In genomic region chr10:80899074-80899473, GRCm38 (mm10) we compare ENCODE assay signal across 9 mouse cellular contexts. TPM values are rescaled to one million over a fixed set of nuclear protein-coding genes. Genes with fewer than 3 reads are reported as not detected.
DNase-seq lines count a peak whose midpoint lies in the region; ATAC-seq and TF ChIP-seq lines count a peak whose summit lies in the region.
"Had no signal": no experiment of that assay in that cellular context is flagged by ENCODE, and none has a peak within 500 bp of the region (broad histone marks: within the 10 kb centered on the region; RNA-seq: fewer than 3 reads in every experiment).

No protein-coding gene starts in this region.

- no peak overlapping the region for H3K27ac ChIP-seq in lung, embryonic 14.5 days (ENCODE audit: low read depth)
- H3K27ac ChIP-seq in embryonic fibroblast, embryonic 13.5 days (ENCODE audit: insufficient read depth, low read length) = no peak overlapping the region
- H3K27ac ChIP-seq in limb, embryonic 10.5 days = no peak overlapping the region
- no peak overlapping the region for H3K27ac ChIP-seq in neural tube, embryonic 14.5 days (ENCODE audit: low read depth, low read length)

- H3K4me2 ChIP-seq in lung, embryonic 14.5 days = peak overlapping the region; percentile 80
- peak overlapping the region; percentile 93; the same call in 1 of the 2 replicates for H3K4me2 ChIP-seq in neural tube, embryonic 14.5 days (ENCODE audit: low read depth, low read length)

- H3K4me3 ChIP-seq in lung, embryonic 14.5 days (ENCODE audit: low read depth, low read length) = peak overlapping the region; percentile 91
- H3K4me3 ChIP-seq in embryonic fibroblast, embryonic 13.5 days (ENCODE audit: insufficient read depth, low read length) = peak overlapping the region; percentile 65; the same call in 1 of the 2 replicates
- peak overlapping the region; percentile 80 for H3K4me3 ChIP-seq in limb, embryonic 10.5 days
- H3K4me3 ChIP-seq in neural tube, embryonic 14.5 days (ENCODE audit: low read depth, low read length) = no peak overlapping the region

- no peak for ATAC-seq in lung, embryonic 14.5 days (ENCODE audit: insufficient read depth)
- no peak for ATAC-seq in neural tube, embryonic 14.5 days (ENCODE audit: low read depth)

- H3K9ac ChIP-seq in lung, embryonic 14.5 days = no peak overlapping the region
- no peak overlapping the region for H3K9ac ChIP-seq in neural tube, embryonic 14.5 days (replicated peaks; ENCODE audit: low read depth, low read length)

- no peaks in the 10 kb centered on the region for H3K27me3 ChIP-seq in lung, embryonic 14.5 days (ENCODE audit: insufficient read depth, low read length)
- H3K27me3 ChIP-seq in limb, embryonic 10.5 days (ENCODE audit: low read depth, poor library complexity, severe bottlenecking) = 0 out of 2 replicates have a peak, but pooled peaks cover 11% of the 10 kb centered on the region
- H3K27me3 ChIP-seq in neural tube, embryonic 14.5 days (ENCODE audit: control insufficient read depth, insufficient read depth, low read length) = no peaks in the 10 kb centered on the region

- no peak for TF ChIP-seq CTCF in lung, embryonic 14.5 days (IDR thresholded peaks at IDR 0.05; ENCODE audit: low read depth)
- TF ChIP-seq CTCF in embryonic fibroblast, embryonic 13.5 days (IDR thresholded peaks at IDR 0.05; ENCODE audit: borderline replicate concordance, insufficient read depth, low read length) = no peak

- peaks cover 8% of the 10 kb centered on the region for H3K4me1 ChIP-seq in lung, embryonic 14.5 days (ENCODE audit: insufficient read depth)
- 0 out of 2 replicates have a peak, but pooled peaks cover 3% of the 10 kb centered on the region for H3K4me1 ChIP-seq in embryonic fibroblast, embryonic 13.5 days (ENCODE audit: control insufficient read depth, insufficient read depth, low read length)
- H3K4me1 ChIP-seq in limb, embryonic 10.5 days = peaks cover 36% of the 10 kb centered on the region
- peaks cover 19% of the 10 kb centered on the region for H3K4me1 ChIP-seq in neural tube, embryonic 14.5 days (ENCODE audit: control insufficient read depth, insufficient read depth, low read length)

- DNase-seq in lung, embryonic 14.5 days = no peak
- DNase-seq in lung, postnatal 14 days = no peak
- DNase-seq in limb, embryonic 10.5 days (ENCODE audit: low spot score) = no peak
- no peak for DNase-seq in yolk sac, embryonic 10.5 days (ENCODE audit: low spot score)
- DNase-seq in thymus, postnatal 25 days = no peak

- 82% methylated on average over 8 of the region's 8 CpGs for WGBS in lung, embryonic 14.5 days
- 88% methylated on average over 8 of the region's 8 CpGs for WGBS in limb, embryonic 10.5 days
- WGBS in neural tube, embryonic 14.5 days = 88% methylated on average over 8 of the region's 8 CpGs

- no peak for TF ChIP-seq POLR2A in embryonic fibroblast, embryonic 13.5 days (IDR thresholded peaks at IDR 0.05; ENCODE audit: low read depth, low read length)

- H3K9me3 ChIP-seq in lung, embryonic 14.5 days (ENCODE audit: low read depth, low read length) = no peaks in the 10 kb centered on the region
- H3K9me3 ChIP-seq in limb, embryonic 10.5 days (replicated peaks) = no peaks in the 10 kb centered on the region
- H3K9me3 ChIP-seq in neural tube, embryonic 14.5 days (ENCODE audit: control insufficient read depth, low read length) = no peaks in the 10 kb centered on the region

- peaks cover 40% of the 10 kb centered on the region for H3K36me3 ChIP-seq in lung, embryonic 14.5 days (ENCODE audit: insufficient read depth)
- H3K36me3 ChIP-seq in limb, embryonic 10.5 days = peaks cover 55% of the 10 kb centered on the region
- H3K36me3 ChIP-seq in neural tube, embryonic 14.5 days (ENCODE audit: control insufficient read depth, insufficient read depth, low read length) = peaks cover 28% of the 10 kb centered on the region

RNA-seq across cellular contexts. Expression of gene Timm13, which starts 1.7 kb away (rescaled TPM):
- 315 and 321 TPM in 2 replicates for polyA plus RNA-seq in lung, embryonic 14.5 days (2014; fragmentation: Nextera tagmentation; extraction: Ambion mirVana)
- polyA plus RNA-seq in embryonic fibroblast, embryonic 13.5 days (2011; ENCODE audit: insufficient read length, low read depth, missing spikeins) = 75.8 and 89.2 TPM in 2 replicates
- 342 and 401 TPM in 2 replicates for polyA plus RNA-seq in limb, embryonic 10.5 days (2016; fragmentation: Nextera tagmentation; extraction: Ambion mirVana)
- polyA plus RNA-seq in neural tube, embryonic 14.5 days (2014; fragmentation: Nextera tagmentation; extraction: Ambion mirVana) = 337 and 352 TPM in 2 replicates

RNA-seq across cellular contexts. Expression of gene Lmnb2, which starts 19.0 kb away (rescaled TPM):
- polyA plus RNA-seq in lung, embryonic 14.5 days (2014; fragmentation: Nextera tagmentation; extraction: Ambion mirVana) = 22.9 and 24.4 TPM in 2 replicates
- polyA plus RNA-seq in embryonic fibroblast, embryonic 13.5 days (2011; ENCODE audit: insufficient read length, low read depth, missing spikeins) = 14.1 and 14.7 TPM in 2 replicates
- polyA plus RNA-seq in limb, embryonic 10.5 days (2016; fragmentation: Nextera tagmentation; extraction: Ambion mirVana) = 85.0 and 85.4 TPM in 2 replicates
- polyA plus RNA-seq in neural tube, embryonic 14.5 days (2014; fragmentation: Nextera tagmentation; extraction: Ambion mirVana) = 10.8 and 16.1 TPM in 2 replicates

RNA-seq across cellular contexts. Expression of gene Tmprss9, which starts 27.4 kb away (rescaled TPM):
- 0.05 TPM in 1 of 2 replicates, not detected in the other for polyA plus RNA-seq in lung, embryonic 14.5 days (2014; fragmentation: Nextera tagmentation; extraction: Ambion mirVana)
- not detected in 2 replicates for polyA plus RNA-seq in embryonic fibroblast, embryonic 13.5 days (2011; ENCODE audit: insufficient read length, low read depth, missing spikeins)
- polyA plus RNA-seq in limb, embryonic 10.5 days (2016; fragmentation: Nextera tagmentation; extraction: Ambion mirVana) = 0.04 TPM in 2 replicates
- polyA plus RNA-seq in neural tube, embryonic 14.5 days (2014; fragmentation: Nextera tagmentation; extraction: Ambion mirVana) = 0.12 and 0.13 TPM in 2 replicates
- polyA plus RNA-seq: heart, embryonic 16.5 days; lung, embryonic 16.5 days had no signal

RNA-seq across cellular contexts. Expression of gene Gadd45b, which starts 30.8 kb away (rescaled TPM):
- 18.3 and 24.6 TPM in 2 replicates for polyA plus RNA-seq in lung, embryonic 14.5 days (2014; fragmentation: Nextera tagmentation; extraction: Ambion mirVana)
- 38.3 and 45.7 TPM in 2 replicates for polyA plus RNA-seq in embryonic fibroblast, embryonic 13.5 days (2011; ENCODE audit: insufficient read length, low read depth, missing spikeins)
- polyA plus RNA-seq in limb, embryonic 10.5 days (2016; fragmentation: Nextera tagmentation; extraction: Ambion mirVana) = 4.5 and 9.8 TPM in 2 replicates
- polyA plus RNA-seq in neural tube, embryonic 14.5 days (2014; fragmentation: Nextera tagmentation; extraction: Ambion mirVana) = 7.4 and 7.6 TPM in 2 replicates

RNA-seq across cellular contexts. Expression of gene Sppl2b, which starts 44.0 kb away (rescaled TPM):
- 32.3 and 38.7 TPM in 2 replicates for polyA plus RNA-seq in lung, embryonic 14.5 days (2014; fragmentation: Nextera tagmentation; extraction: Ambion mirVana)
- 23.8 and 30.9 TPM in 2 replicates for polyA plus RNA-seq in embryonic fibroblast, embryonic 13.5 days (2011; ENCODE audit: insufficient read length, low read depth, missing spikeins)
- polyA plus RNA-seq in limb, embryonic 10.5 days (2016; fragmentation: Nextera tagmentation; extraction: Ambion mirVana) = 44.9 and 48.5 TPM in 2 replicates
- polyA plus RNA-seq in neural tube, embryonic 14.5 days (2014; fragmentation: Nextera tagmentation; extraction: Ambion mirVana) = 60.3 and 61.5 TPM in 2 replicates
